Mouse (Mus musculus) liver, embryonic 14.5 days (tissue): ENCODE results near the gene Nhlrc4.

Experiments used
- CTCF ChIP-seq: IDR thresholded peaks from 2 replicates; pipeline ENCODE4 v1.5.1; 2016; ENCODE audit warnings: antibody characterized with exemption, low read depth, control low read depth
- EP300 ChIP-seq: IDR thresholded peaks from 2 replicates; pipeline ENCODE4 v1.6.1; 2016; ENCODE audit warnings: antibody characterized with exemption, low read depth

DNA sequence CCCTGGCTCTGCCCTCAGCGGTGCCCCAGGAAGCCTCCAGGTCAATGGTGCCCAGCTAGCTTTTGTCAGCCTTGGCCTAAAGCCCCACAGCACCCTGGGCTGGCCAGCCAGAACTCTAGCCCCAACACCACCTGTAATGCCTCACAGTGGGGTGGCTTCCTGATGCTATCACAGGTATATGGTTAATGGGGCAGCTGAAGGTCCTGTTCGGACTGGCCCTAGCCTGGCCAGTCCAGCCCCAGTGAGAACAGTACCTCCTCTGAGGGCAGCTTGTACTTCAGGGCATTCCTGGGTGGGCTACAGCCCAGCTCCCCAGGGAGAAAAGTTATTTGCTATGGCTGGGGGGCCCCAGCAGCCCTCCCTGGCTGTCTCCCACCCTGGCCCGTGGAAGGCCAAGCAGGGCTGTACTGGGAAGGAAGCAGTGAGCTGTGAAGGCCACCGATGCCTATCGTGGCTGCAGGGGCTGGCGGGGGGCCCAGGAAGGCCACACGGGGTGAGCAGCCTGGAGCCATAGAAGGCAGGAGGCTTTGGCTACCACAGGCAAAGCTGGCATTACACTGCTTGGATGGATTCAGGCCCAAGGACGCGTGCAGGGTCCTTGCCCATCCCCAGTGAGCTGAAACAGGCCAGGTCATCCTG is 875 bp upstream of the Nhlrc4 start:
- no peak for TF ChIP-seq CTCF
- TF ChIP-seq EP300 = no peak
